Mouse (Mus musculus): ENCODE data around the gene Foxp4. TPM values are rescaled to one million over a fixed set of nuclear protein-coding genes. Genes with fewer than 3 reads are reported as not detected.

The Foxp4 gene
- total RNA-seq, 2 experiments from 2014 or later, result 43.1 to 50.6 TPM

DNA sequence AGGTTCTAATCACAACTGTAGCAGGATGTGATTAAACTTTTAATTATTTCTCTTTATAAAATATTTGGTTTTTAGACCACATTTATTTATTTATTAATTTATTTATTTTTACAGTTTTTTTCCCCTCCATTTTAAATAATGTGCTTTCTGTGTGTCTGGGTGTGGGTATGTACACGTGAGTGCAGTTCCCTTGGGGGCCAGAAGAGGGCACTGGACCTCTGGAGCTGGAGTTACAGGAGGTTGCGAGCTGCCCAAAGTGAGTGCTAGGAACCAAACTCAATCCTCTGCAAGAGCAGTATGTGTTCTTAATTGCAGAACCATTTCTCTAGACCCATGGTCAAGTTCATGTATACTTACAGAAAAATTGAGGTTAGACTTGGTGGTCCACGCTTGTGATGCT is 81.0 kb downstream of the Foxp4 start:
- intact Hi-C loops (cut with DNase I), result no loop called here

GRCm38 (mm10) chr17:47841931-47842623 is 82.4 kb downstream of the Foxp4 start:
- Histone ChIP-seq H3K4me3 (no peak overlapping the region), H3K27ac (no peak overlapping the region)
- intact Hi-C loops (cut with DNase I), result no loop called here
- DNase-seq (ENCODE audit: extremely low spot score in 1 of 2, low spot score in 2 of 2), result no peak
- no peak for TF ChIP-seq CTCF (IDR thresholded peaks at IDR 0.05)

More for the DNA sequence above, 81.0 kb downstream of the Foxp4 start:
- no peak for DNase-seq (ENCODE audit: extremely low spot score in 1 of 2, low spot score in 2 of 2)
- peak; percentile 13 for TF ChIP-seq CTCF (IDR thresholded peaks at IDR 0.05)
- no peak overlapping the region for H3K4me3 ChIP-seq
- H3K27ac ChIP-seq, result no peak overlapping the region

- intact Hi-C loops (cut with DNase I), result no loop called here
- H3K4me3 ChIP-seq, result no peak overlapping the region
- DNase-seq (ENCODE audit: extremely low spot score in 1 of 2, low spot score in 2 of 2), result no peak
- no peak overlapping the region for H3K27ac ChIP-seq
- TF ChIP-seq CTCF (IDR thresholded peaks at IDR 0.05), result no peak
Measured at GRCm38 (mm10) chr17:47841521-47841920, 82.9 kb downstream of the Foxp4 start.

- TF ChIP-seq CTCF (IDR thresholded peaks at IDR 0.05), result no peak
- Histone ChIP-seq H3K4me3 (no peak overlapping the region), H3K27ac (no peak overlapping the region)
- DNase-seq (ENCODE audit: extremely low spot score in 1 of 2, low spot score in 2 of 2), result no peak
- intact Hi-C loops (cut with DNase I), result no loop called here
Measured at GRCm38 (mm10) chr17:47837808-47838207, 86.6 kb downstream of the Foxp4 start.

DNA sequence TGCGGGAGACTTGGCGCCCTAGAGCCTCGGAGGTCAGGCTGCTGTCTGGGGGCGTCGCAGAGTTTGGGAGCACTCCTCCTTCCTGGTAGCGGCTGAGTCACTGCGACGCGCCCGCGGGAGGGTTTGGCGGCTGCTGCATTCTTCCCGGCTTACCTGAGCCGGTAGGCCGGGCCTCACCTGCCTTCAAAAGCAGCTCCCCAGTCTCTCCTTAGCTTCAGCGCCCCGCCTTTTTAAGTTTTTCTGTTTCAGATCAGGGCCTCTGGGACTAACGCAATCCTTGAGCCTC is 90.0 kb downstream of the Foxp4 start, which contains the start of gene Mdfi:
Mdfi (minus strand) TSS at position 210 of the 286 bp plus-strand sequence.
- Histone ChIP-seq H3K27ac (no peak within 1 kb of the TSS), H3K4me3 (no peak within 1 kb of the TSS)
- intact Hi-C loops (cut with DNase I), result no loop called here
- DNase-seq (ENCODE audit: extremely low spot score in 1 of 2, low spot score in 2 of 2), result no peak
- TF ChIP-seq CTCF (IDR thresholded peaks at IDR 0.05), result no peak

DNA sequence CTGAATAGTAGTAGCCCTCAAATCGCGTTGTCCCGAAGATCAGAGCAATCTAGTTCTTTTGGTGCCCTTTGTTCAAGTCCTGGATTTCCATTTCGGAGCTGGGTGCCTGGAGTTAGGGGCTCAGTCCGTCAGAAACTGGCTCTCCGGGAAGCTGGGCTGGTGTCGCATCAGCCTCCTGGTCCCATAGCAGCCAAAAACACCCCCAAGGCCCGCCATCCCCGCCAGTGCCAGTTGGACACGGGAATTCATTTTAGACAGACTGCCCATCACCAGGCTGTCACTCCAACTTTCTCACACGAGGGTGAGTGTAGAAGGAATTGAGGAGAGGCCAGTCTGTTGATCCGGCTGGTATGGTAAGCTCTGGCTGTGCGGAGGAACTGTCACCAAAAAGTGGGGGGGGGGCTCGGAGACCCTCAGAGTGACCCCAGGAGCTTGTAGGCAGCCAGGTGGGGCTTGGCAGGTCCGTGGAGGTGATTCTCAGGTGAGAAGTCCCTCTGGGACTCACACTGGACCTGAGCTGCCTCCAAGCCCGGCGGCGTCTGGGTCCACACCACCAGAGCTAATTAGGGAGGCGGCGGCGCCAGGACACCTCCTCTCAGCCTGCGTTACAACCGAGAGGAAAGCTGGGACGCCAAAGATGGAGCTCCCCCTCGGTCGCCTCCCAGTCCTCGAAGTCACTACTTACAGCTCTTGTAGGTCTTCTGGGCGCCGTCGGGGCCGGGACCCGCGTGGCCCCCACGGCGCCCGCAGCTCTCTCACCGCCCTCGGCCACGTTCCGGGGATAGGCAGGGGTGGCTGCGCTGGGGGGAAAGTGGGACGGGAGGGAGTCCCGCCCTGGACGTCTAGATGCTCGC is 90.6 kb downstream of the Foxp4 start:
- H3K4me3 ChIP-seq, result no peak overlapping the region; the same call in 1 of the 2 replicates
- TF ChIP-seq CTCF (IDR thresholded peaks at IDR 0.05), result no peak
- DNase-seq (ENCODE audit: extremely low spot score in 1 of 2, low spot score in 2 of 2), result no peak
- no peak overlapping the region for H3K27ac ChIP-seq
- intact Hi-C loops (cut with DNase I), result no loop called here

GRCm38 (mm10) chr17:47833029-47833627 is 91.3 kb downstream of the Foxp4 start:
- DNase-seq (ENCODE audit: extremely low spot score in 1 of 2, low spot score in 2 of 2), result peak; percentile 18 to 19
- TF ChIP-seq CTCF (IDR thresholded peaks at IDR 0.05), result no peak
- intact Hi-C loops (cut with DNase I), result no loop called here
- Histone ChIP-seq H3K27ac (no peak overlapping the region), H3K4me3 (peak overlapping the region; percentile 33)

DNA sequence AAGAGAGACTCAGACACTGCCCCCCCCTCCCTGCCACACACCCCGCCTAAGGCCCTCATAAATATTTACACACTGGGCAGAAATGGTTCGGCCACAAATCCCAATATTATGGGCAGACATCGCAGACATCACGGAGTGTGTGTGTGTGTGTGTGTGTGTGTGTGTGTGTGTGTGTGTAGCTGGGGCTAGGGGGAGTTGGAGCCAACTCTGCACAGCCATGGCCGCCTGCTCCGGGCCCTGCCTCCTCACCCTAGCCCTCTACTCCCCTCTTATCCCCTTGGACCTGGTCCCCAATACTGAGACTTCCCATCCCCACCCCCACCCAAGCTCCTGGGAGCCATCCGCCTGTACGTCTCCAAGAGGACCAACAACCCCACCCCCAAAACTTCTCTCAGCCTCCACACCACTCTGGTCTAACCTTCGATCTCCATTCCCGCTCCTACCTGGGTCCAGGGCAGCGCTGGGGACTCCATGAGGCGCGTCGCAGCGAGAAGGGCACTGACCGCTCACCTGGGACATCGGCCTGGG is 91.9 kb downstream of the Foxp4 start:
- intact Hi-C loops (cut with DNase I), result no loop called here
- Histone ChIP-seq H3K27ac (no peak overlapping the region), H3K4me3 (peak overlapping the region; percentile 33)
- DNase-seq (ENCODE audit: extremely low spot score in 1 of 2, low spot score in 2 of 2), result no peak
- TF ChIP-seq CTCF (IDR thresholded peaks at IDR 0.05), result no peak

DNA sequence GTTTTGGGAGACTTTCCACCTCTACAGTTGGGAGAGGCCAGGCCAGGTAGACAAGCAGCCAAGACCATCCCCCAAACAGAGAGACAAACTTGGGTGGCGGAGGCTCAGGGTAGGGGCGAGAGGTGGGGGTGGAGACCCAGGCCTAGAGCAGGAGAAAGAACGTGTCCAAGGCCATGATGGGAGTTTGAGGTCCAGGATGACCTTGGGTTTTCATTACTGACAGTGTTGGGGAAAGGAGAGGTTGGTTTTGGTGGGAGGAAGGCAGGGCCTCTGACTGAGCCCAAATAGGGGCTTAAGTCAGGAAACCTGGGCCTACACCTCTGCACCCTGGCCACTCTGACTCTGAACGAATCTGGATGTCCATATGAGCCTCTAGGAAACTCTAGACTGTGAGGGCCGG is 92.7 kb downstream of the Foxp4 start:
- no peak overlapping the region for H3K4me3 ChIP-seq
- no peak for TF ChIP-seq CTCF (IDR thresholded peaks at IDR 0.05)
- intact Hi-C loops (cut with DNase I), result no loop called here
- H3K27ac ChIP-seq, result no peak overlapping the region
- no peak for DNase-seq (ENCODE audit: extremely low spot score in 1 of 2, low spot score in 2 of 2)

DNA sequence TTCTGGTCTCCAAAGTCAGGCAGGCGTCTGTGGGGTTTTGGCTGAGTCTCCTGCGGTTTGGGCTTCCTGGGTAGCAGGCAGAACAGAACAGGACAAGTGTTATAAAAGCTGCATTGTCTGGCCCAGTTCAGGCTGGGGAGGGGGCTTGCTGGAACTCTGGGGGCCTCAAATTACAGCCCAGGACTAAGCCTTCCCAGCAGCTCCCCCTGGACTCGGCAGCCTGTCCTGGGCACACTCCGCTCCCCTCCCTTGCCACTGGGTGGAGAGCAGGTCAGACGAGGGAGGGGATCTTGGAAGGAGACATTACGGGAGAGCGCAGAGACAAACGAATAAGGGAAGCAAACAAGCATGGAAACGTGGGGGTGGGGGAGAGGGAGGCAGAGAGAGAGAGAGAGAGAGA is 93.3 kb downstream of the Foxp4 start:
- no peak for DNase-seq (ENCODE audit: extremely low spot score in 1 of 2, low spot score in 2 of 2)
- no peak for TF ChIP-seq CTCF (IDR thresholded peaks at IDR 0.05)
- Histone ChIP-seq H3K4me3 (no peak overlapping the region), H3K27ac (no peak overlapping the region)
- intact Hi-C loops (cut with DNase I), result no loop called here

DNA sequence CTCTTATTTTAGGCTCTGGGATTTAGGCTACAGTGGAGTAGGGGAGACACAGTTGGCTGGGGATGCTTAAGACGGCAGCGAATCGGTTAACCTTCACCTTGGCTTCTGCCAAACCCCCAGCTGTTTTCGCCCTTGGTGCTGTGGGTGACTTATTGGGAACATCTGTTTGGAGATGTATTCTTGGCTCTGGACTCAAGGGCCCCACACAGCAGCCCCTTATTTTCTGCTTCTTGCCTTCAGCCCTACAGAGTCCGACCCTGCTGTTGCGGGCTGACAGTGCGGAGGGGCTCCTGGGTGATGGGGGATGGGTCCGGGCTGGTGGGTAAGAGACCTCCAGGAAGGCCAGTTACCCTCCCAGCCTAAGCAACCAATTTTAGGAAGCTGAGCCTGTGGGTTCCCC is 103.1 kb downstream of the Foxp4 start:
- H3K27ac ChIP-seq, result no peak overlapping the region
- no peak for DNase-seq (ENCODE audit: extremely low spot score in 1 of 2, low spot score in 2 of 2)
- H3K4me3 ChIP-seq, result no peak overlapping the region
- TF ChIP-seq CTCF (IDR thresholded peaks at IDR 0.05), result no peak
- intact Hi-C loops (cut with DNase I), result no loop called here
